In the genomic region with DNA sequence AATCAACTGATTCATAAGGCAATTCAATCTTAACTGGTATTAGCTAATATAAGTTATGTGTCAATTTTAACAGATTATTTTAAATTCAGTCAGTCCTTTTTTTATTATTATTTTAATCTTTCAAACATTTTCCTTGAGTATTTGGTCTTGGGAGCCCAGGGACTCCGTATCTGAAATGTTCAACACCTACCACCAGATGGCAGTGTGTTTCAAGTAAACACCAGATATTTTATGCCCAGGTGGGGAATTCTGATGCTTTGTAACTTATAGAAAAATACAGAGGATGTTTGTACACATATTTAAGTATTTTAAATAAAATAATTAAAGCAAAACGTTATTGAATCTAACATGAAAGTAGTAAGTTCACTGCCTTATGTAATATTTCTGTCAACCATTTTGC, we compare ENCODE assay signal across 8 mouse cellular contexts.
DNase-seq lines count a peak whose midpoint lies in the region; ATAC-seq lines count a peak whose summit lies in the region.

No protein-coding gene starts in this region.

- peak; percentile 64 to 71; a peak in 2 of 4 replicates for ATAC-seq in hematopoietic stem cell, adult 5-6 weeks (replicated peaks in 1 of 2; ENCODE audit: insufficient read depth in 1 of 2, low FRiP score in 2 of 2, low TSS enrichment in 1 of 2, low read depth in 1 of 2, poor library complexity in 2 of 2, severe bottlenecking in 2 of 2)

- DNase-seq in cerebellum, adult 9-10 months, result peak; percentile 13
- DNase-seq in cerebellum, adult 11-12 months, result no peak
- peak; percentile 13 for DNase-seq in layer of hippocampus, adult 11-12 months (ENCODE audit: low spot score)
- DNase-seq in layer of hippocampus, adult 8-10 months (ENCODE audit: low spot score in 2 of 2), result no peak
- peak; percentile 6 for DNase-seq in MEL-GATA-1-ER (ENCODE audit: extremely low read depth, low read depth)
- no peak for DNase-seq in natural killer cell, adult 2 months (ENCODE audit: low spot score in 2 of 2)
- no peak for DNase-seq in spleen, adult 18-20 months

Comparison
In these comparisons a context has a peak if more than half of its experiments do, and no peak if none do; other contexts are left out.
1. DNase-seq: peak in cerebellum, adult 9-10 months (single experiment), layer of hippocampus, adult 11-12 months (single experiment) and MEL-GATA-1-ER (single experiment); none in cerebellum, adult 11-12 months (single experiment), layer of hippocampus, adult 8-10 months (0 of 2), natural killer cell, adult 2 months (0 of 2) and spleen, adult 18-20 months (0 of 2).